Mouse (Mus musculus) gastrocnemius, adult 18-20 months (tissue): ENCODE data around the gene Lepr. TPM values are rescaled to one million over a fixed set of nuclear protein-coding genes. Genes with fewer than 3 reads are reported as not detected.

ENCODE experiments used
- DNase-seq: peaks from one replicate; pipeline ENCODE4 v3.0.0; 2021; ENCODE audit warnings: low spot score
- long read RNA-seq, 2 experiments: library from polyadenylated mRNA; stranded (forward); transcript quantifications; one replicate each; pipeline ENCODE4 v2.0.0; 2021
- total RNA-seq, 2 experiments: library from RNA; stranded (reverse); gene quantifications; 2 replicates each; pipeline ENCODE4 v1.2.3; 2021

The Lepr gene
- total RNA-seq: 1 to 10 TPM; 1.5 to 2.4 TPM
- long read RNA-seq, experiment 1, full-length matches to known transcripts: 3 of 3 reads
- long read RNA-seq, experiment 1, partial matches to known transcripts: 0 of 3 reads
- long read RNA-seq, experiment 1, other reads (novel, unspliced or antisense): 0 of 3 reads
- long read RNA-seq, experiment 2, full-length matches to known transcripts: 3 of 3 reads
- long read RNA-seq, experiment 2, partial matches to known transcripts: 0 of 3 reads
- long read RNA-seq, experiment 2, other reads (novel, unspliced or antisense): 0 of 3 reads

- DNase-seq: peak; percentile 2
Measured at GRCm38 (mm10) chr4:101717367-101718121, at the start of gene Lepr. TSS of gene Lepr (plus strand) at chr4:101717404.

DNA sequence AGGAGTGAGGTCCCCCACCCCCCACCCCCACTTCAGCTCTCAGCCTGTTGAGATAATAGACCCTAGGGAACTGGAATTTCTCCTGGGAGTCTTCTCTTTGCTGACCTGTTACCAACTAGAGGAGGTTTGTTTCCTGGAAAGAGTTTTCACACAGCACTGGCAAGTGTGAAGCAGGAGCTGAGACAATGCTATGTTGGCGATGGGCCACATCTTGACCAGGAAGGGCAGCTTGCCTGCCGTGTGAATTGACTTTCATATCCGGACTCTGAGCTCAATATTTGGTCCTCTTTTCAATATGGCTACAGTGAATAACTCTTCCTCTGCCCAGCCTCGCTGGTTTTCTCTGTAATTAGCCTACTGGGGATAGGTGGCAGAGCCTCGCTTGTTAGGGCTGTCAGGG lies 48.0 kb upstream of the Lepr start:
- DNase-seq: no peak

GRCm38 (mm10) chr4:101669811-101670210 lies 47.4 kb upstream of the Lepr start:
- no peak for DNase-seq

DNA sequence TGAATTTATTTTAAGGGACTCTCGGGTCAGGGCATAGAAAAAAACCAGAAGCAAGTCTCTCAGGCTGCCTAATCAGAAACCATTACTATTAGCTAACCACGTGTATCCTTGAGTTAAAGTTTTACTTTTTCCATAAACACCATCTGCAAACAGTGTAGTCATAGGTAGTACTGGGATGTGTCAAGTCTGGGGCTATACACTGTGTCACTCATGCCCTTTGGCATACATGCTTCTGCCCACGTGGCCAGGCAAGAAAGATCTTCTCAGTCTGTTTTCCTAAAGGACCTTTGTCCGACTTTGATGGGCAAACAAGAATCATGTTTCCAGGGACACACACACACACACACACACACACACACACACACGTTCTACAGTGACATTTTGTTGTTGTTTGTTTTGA lies 42.4 kb upstream of the Lepr start:
- DNase-seq: no peak

DNA sequence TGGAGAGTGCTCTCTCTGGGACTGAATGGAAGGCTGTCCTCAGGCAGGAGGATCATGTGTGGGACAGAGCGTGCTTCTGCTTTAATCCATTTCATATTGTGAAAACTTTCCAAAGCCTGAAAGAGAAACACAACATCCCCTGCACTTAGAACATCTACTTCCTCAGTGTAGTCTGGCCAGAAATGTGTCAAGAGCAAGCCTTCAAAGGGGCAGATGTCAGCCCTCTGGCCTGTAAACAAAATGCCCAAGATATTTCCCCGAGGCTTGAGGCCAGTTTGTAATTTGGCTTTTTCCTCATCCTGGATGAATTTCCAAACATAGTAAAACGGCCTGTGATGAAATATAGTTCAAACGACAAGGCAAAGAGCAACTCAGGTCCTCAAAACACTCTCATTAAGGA lies 41.5 kb upstream of the Lepr start:
- DNase-seq: peak; percentile 22

DNA sequence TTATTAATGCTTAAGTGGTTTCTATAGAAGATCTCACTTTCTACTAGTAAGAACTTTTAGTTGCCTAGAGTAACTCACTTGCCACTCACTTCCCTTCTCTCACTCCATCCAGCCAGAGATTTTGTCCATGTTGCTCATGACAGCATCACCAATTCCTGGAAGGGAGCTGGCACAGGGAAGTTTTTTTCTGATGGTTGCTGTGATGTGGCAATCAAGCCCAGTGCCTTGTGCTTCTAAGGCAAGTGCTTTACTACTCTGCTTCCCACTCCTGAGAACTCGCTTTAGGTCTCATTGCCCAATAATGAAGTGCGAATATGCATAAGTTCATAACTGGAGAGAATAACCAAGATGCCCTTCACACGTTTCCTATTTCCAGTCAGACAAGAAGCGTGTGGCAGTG lies 34.6 kb upstream of the Lepr start:
- no peak for DNase-seq

- no peak for DNase-seq
Measured at GRCm38 (mm10) chr4:101683086-101683485, 34.1 kb upstream of the Lepr start.

- no peak for DNase-seq
Measured at GRCm38 (mm10) chr4:101684821-101685220, 32.4 kb upstream of the Lepr start.

DNA sequence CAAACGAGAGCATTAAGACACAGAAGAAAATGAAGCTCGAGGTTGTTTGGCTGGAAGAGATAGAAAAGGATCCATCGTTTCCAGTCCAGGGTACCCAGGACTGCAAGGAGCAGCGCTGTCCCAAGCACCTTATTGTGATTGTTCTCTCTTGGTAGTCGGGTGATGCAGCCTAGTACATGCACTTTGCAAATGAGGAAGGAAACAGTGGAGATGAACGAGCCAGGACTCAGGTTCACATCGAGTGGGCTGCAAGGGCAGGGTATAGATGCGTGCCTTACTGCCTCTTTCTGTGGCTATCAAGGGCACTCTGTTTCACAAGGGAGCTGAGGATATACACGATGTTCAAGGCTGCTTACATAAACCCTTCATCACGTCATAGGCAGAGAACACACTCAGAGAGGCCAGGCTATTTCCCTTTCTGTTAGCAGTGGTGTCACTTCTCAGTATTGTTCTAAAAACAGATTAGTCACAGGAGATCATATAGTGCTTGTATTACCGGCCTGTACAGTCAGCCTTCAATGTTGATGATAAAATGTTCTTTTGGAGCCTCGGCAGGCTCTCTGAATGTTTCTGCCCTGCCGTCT lies 30.9 kb upstream of the Lepr start:
- DNase-seq: no peak

GRCm38 (mm10) chr4:101689241-101689640 lies 28.0 kb upstream of the Lepr start:
- DNase-seq: no peak

DNA sequence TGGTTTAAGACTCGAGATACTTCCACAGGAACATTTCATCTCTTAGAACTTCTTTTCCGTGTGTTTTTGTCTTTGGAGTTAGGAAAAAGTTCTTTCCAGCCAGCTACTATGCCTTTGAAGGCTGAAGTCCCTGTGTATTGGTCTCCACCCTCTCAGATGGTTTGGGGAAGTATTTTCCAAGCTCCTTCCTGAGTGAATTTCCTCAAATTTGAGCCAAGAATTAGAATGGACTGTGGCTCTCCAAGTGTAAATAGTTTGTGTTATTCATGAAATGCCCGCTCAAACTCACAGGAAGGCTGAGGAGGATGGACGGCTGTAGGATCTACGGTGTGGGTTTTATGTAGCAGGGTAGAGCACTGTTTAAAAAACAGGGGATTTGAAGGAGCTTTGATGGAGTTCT lies 27.6 kb upstream of the Lepr start:
- no peak for DNase-seq

DNA sequence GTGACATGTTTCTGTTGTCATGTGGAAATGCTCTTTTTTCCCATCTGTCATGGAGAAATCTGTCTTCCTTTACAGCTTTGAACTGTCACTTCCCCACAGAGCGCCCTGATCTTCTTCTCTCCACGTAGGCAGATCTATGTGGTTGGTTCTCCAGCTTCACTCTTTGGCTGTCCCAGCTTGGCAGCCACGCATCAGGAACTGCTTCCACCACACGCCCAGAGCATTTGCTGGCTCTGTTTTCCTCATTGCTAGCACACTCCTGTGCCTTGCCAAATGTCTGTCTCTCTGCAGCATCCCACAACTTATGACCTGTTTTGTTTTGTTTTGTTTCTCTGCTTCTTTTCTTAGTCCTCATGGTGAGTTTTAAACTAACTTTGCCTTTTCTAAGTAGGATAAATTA lies 24.3 kb upstream of the Lepr start:
- DNase-seq: no peak

GRCm38 (mm10) chr4:101694529-101694928 lies 22.7 kb upstream of the Lepr start:
- DNase-seq: no peak

- no peak for DNase-seq
Measured at GRCm38 (mm10) chr4:101697236-101697635, 20.0 kb upstream of the Lepr start.

GRCm38 (mm10) chr4:101699423-101699822 lies 17.8 kb upstream of the Lepr start:
- DNase-seq: no peak

- DNase-seq: no peak
Measured at GRCm38 (mm10) chr4:101700892-101701640, 16.1 kb upstream of the Lepr start.

GRCm38 (mm10) chr4:101705325-101705724 lies 11.9 kb upstream of the Lepr start:
- DNase-seq: no peak

- DNase-seq: no peak
Measured at GRCm38 (mm10) chr4:101707234-101707633, 10.0 kb upstream of the Lepr start.

DNA sequence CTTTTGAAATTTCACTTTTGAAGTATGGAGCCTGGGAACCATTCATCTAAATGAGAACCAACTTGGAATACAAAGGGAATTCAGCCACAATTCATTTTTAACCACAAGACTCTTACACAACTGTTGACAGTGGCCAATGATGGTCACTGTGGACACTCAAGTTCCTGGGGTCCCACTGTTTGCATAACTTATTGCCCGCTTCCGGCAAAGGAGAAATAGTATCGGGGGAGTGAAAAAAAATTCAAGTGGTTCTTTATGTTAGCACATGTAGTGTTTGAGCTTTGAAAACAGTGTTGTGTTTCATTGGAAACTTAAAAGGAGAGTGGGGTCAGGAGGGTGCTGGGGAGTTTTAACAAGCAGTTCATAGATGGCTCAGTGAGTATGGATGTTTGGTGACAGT lies 9.3 kb upstream of the Lepr start:
- DNase-seq: no peak

GRCm38 (mm10) chr4:101710361-101710760 lies 6.8 kb upstream of the Lepr start:
- no peak for DNase-seq

DNA sequence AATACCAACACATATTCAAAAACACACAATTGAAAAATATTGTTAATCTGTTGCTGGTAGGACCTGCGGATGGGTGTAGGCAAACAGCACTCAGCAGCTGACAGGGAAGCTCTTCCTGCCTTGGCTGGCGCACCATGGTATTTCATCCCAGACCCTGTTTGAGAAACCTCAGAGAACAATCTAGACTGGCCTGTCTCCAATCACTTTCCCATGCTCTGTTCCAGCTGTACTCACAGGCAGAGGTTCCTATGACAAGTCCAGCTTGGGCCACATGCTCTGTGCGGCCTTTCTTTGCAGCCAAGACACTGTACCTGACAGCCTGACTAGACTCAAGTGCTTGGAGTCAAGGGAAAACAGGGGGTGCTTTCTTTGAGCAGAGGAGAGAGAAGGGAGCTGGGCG lies 6.1 kb upstream of the Lepr start:
- no peak for DNase-seq

GRCm38 (mm10) chr4:101712563-101712962 lies 4.6 kb upstream of the Lepr start:
- DNase-seq: no peak
